Mouse (Mus musculus) small intestine, adult 2 months (tissue): ENCODE measurements around the gene 1700056E22Rik. TPM values are rescaled to one million over a fixed set of nuclear protein-coding genes. Genes with fewer than 3 reads are reported as not detected.

Experiments used
- H3K27ac ChIP-seq: fragments of 200-500 bp; 2 replicates; pipeline ENCODE4 v1.5.1; 2012; ENCODE audit warnings: low read depth, low read length, control low read depth, inconsistent platforms; ENCODE audit not compliant: insufficient read depth
- H3K27me3 ChIP-seq: fragments of 200-500 bp; 2 replicates; pipeline ENCODE4 v1.6.1; 2012; ENCODE audit warnings: mild to moderate bottlenecking, moderate library complexity, low read length, inconsistent platforms; ENCODE audit not compliant: control insufficient read depth, insufficient read depth
- H3K36me3 ChIP-seq: fragments of 200-500 bp; 2 replicates; pipeline ENCODE4 v1.6.1; 2012; ENCODE audit warnings: mild to moderate bottlenecking, low read length, control low read depth, inconsistent platforms; ENCODE audit not compliant: control insufficient read depth, insufficient read depth
- H3K4me1 ChIP-seq: fragments of 200-500 bp; 2 replicates; pipeline ENCODE4 v1.6.1; 2012; ENCODE audit warnings: low read length, inconsistent platforms, mixed read lengths; ENCODE audit not compliant: control insufficient read depth, insufficient read depth, insufficient read length
- H3K4me3 ChIP-seq: fragments of 200-500 bp; 2 replicates; pipeline ENCODE4 v1.5.1; 2012; ENCODE audit warnings: low read depth, mild to moderate bottlenecking, control low read depth, inconsistent platforms, low read length, moderate library complexity
- CTCF ChIP-seq: fragments of 200-500 bp; IDR thresholded peaks from 2 replicates; pipeline ENCODE4 v1.5.1; 2012; ENCODE audit warnings: low read depth, mild to moderate bottlenecking, control low read depth, inconsistent platforms, low read length, moderate library complexity, mixed read lengths; ENCODE audit not compliant: insufficient replicate concordance, insufficient read length; ENCODE audit errors: extremely low read depth
- POLR2A ChIP-seq: fragments of 200-500 bp; IDR thresholded peaks from 2 replicates; pipeline ENCODE4 v1.6.1; 2012; ENCODE audit warnings: low read depth, mild to moderate bottlenecking, control low read depth, inconsistent platforms, low read length, moderate library complexity
- WGBS: fragments of 180-500 bp; shearing (Covaris S2); methylation state at CpG from one replicate; pipeline ENCODE4 v1.1.7; 2018; 5-methylcytosine and 5-hydroxymethylcytosine counted together
- polyA plus RNA-seq: library from polyadenylated mRNA; depleted of rRNA; stranded (reverse); fragments of >200 nt; gene quantifications from 2 replicates; pipeline ENCODE4 v1.2.3, GENCODE M21; 2012

The 1700056E22Rik gene
- polyA plus RNA-seq, 1 experiment = 1.6 TPM

DNA sequence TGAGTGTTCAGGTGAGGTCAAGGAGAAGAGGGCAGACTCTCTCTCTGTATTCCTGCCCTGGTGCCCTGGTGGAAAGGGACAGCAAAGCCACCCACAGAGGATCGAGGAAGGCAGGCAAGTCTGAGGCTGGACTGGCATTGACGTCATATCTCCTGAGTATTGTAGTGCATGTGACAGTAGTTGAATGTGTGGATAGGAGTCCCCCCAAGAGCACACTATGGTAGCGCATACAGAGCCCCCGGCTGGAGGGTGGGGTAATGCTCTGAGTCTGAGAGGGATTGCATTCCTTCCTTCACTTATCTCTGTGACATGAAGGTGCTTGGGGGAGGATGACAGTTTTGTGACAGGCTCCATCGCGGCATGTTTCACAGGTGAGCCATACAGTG lies 14.4 kb downstream of the 1700056E22Rik start:
- no peak for TF ChIP-seq CTCF
- no peak for TF ChIP-seq POLR2A
- H3K4me1 ChIP-seq = no peaks in the 10 kb centered on the region
- WGBS = 44% methylated on average over 6 of the region's 6 CpGs
- H3K27me3 ChIP-seq = no peaks in the 10 kb centered on the region
- no peak overlapping the region for H3K27ac ChIP-seq
- H3K36me3 ChIP-seq = no peaks in the 10 kb centered on the region
- no peak overlapping the region for H3K4me3 ChIP-seq

DNA sequence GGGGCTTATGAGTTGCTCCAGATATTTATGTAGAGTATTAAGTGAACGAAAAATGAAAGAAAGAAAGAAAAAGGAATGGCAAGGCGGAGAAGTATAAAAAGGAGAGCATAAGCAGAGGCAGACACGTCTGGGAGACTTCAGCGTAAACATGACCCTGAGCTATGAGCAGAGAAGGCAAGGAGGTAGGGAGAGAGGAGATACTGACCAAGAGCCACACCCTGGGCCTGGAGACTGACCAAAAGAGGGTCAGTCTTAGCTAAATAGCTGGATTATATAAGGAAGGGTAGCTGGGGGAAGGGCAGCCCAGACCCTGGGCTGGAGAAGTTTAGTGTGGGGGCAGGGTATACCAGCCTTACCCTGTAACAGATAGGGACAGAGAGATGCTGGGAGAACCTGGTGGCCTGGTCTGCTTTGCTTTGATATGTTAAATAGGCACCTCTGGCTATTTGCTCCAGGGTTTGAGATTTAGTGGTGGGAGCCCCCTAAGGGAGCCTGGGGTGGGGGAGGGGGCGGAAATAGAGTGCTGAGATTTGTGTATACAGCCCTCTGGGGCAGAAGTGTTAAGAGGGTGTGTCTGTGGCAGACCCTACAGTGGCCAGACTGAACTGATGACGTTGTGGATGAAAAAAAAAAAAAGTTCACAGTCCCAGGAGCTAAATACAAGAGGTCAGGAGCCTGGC lies 14.9 kb downstream of the 1700056E22Rik start:
- Histone ChIP-seq H3K27me3 (no peaks in the 10 kb centered on the region), H3K27ac (no peak overlapping the region), H3K4me1 (no peaks in the 10 kb centered on the region), H3K36me3 (no peaks in the 10 kb centered on the region), H3K4me3 (no peak overlapping the region)
- TF ChIP-seq POLR2A (no peak), CTCF (no peak)
- WGBS = 61% methylated on average over 6 of the region's 6 CpGs

DNA sequence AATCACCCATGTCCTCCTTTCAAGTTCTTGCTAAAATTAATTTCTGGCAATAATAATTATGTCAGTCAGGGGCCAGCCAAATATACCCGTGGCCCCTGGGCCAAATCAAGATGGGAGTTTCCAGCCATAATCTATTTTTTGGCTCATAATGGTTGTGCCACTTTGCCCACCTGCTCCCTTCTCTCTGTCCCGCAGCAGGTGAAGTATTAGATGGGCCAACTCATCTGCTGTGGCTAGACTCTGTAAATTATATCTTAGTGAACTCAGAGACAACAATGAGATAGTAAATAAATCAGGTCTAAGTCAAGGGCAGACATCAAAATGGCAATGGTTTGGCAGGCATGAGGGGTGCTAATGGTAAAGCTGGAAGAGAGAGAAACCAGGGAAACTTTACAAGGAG lies 16.5 kb downstream of the 1700056E22Rik start:
- Histone ChIP-seq H3K27me3 (no peaks in the 10 kb centered on the region), H3K4me3 (no peak overlapping the region), H3K36me3 (no peaks in the 10 kb centered on the region), H3K4me1 (no peaks in the 10 kb centered on the region), H3K27ac (no peak overlapping the region)
- WGBS = 76% methylated on average over 2 of the region's 2 CpGs
- TF ChIP-seq CTCF (no peak), POLR2A (no peak)

DNA sequence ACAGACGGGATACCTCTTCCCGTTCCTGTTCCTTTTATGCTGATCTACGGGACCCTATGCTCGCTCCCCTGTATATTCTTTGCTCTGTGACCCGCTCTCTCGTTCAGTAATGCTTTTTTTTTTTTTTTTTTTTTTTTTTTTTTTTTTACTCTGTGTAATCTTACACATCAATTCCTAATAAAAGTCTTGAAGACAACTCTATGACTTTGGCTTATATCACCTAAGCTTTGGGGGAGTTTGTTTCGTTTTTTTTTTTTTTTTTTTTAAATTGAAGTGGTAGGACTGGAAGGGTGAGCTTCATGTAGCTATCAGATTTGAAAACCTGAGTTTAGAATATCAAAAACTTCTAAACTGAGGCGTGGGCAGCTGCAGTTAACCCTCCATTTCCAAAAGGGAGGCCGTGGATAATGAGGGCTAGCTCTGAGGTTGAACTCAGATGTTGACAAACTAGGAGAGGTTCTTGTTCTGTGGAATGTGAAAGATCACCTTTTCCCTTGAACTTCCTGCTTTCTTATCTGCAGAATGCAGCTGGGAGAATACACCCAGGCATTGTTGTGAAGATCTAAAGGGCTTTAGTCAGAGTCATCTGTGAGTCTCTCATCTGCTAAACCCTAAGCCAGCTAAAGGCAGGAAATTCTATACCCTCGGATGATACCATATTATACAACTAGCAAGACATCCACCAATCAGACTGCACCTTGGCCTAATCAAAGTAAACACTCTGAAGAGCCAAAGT lies 17.9 kb downstream of the 1700056E22Rik start:
- TF ChIP-seq POLR2A (no peak), CTCF (no peak)
- no peaks in the 10 kb centered on the region for H3K36me3 ChIP-seq
- no peak overlapping the region for H3K27ac ChIP-seq
- no peak overlapping the region for H3K4me3 ChIP-seq
- 59% methylated on average over 10 of the region's 10 CpGs for WGBS
- no peaks in the 10 kb centered on the region for H3K4me1 ChIP-seq
- H3K27me3 ChIP-seq = no peaks in the 10 kb centered on the region

DNA sequence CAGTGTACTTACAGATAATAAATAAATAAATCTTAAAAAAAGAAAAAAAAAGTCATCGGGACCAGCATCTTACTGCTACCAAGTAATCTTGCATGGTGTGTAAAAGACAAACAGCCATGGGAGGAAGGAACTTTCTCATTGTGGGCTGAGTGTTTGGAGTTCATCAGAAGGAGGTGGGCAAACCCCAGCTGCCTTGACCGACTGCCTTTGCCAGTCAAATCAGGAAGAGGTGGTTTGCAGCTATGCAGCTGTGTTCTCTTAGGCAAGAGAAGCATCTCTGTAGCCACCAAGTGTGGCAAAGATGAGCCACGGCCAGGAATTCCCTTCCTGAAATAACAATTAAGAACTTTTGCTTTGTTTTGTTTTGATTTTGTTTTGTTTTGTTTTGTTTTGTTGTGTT lies 20.0 kb downstream of the 1700056E22Rik start:
- Histone ChIP-seq H3K36me3 (no peaks in the 10 kb centered on the region), H3K27me3 (no peaks in the 10 kb centered on the region), H3K4me1 (no peaks in the 10 kb centered on the region), H3K4me3 (no peak overlapping the region), H3K27ac (no peak overlapping the region)
- 73% methylated on average over 3 of the region's 3 CpGs for WGBS
- no peak for TF ChIP-seq CTCF
- TF ChIP-seq POLR2A = no peak

DNA sequence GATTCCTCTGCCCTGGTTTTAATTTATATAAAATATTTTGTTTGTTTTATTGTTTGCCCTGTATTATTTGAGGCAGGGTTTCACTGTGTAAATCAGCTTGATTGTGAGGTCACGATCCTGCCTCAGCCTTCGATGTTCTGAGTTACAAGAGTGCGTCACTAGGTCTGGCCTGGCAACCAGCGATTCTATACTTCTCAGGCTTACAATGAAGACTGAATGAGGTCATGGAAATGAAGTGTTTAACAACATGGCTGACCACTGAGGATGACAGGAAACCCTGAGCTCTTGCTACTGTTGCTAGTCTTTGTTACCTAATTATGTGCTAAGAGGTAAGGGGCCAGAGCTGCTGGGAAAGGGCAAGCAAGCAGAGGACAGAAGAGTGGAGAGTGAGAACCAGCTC lies 21.0 kb downstream of the 1700056E22Rik start, which contains the start of gene Dusp10:
Gene Dusp10, plus strand, starts transcription at position 197 of the 400 bp plus-strand sequence.
- WGBS = 89% methylated on average over 4 of the region's 4 CpGs
- TF ChIP-seq POLR2A = no peak
- no peak for TF ChIP-seq CTCF
- Histone ChIP-seq H3K4me1 (no peaks in the 10 kb centered on the region), H3K36me3 (no peaks in the 10 kb centered on the region), H3K27ac (no peak within 1 kb of the TSS), H3K27me3 (no peaks in the 10 kb centered on the region), H3K4me3 (no peak within 1 kb of the TSS)

DNA sequence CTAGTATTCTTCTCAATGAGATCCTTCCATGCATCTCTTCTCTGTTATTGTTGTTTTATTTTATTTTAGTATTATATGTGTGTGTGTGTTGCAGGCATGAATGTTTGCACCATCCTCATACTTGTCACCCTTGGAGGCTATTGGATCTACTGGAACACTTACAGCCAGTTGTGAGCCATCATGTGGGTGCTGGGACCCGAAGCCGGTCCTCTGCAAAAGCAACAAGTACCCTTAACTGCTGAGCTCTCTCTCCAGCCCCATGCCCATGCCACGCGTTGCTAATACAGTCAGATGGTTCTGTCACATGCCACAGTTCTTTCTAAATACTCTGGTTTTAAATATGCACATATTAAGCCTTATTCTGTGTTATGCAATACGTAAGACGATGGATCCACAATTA lies 22.8 kb downstream of the 1700056E22Rik start:
- TF ChIP-seq POLR2A (no peak), CTCF (no peak)

More for the DNA sequence above, 22.8 kb downstream of the 1700056E22Rik start:
- no peak overlapping the region for H3K4me3 ChIP-seq
- H3K4me1 ChIP-seq = no peaks in the 10 kb centered on the region
- no peak overlapping the region for H3K27ac ChIP-seq
- no peaks in the 10 kb centered on the region for H3K36me3 ChIP-seq
- H3K27me3 ChIP-seq = no peaks in the 10 kb centered on the region
- WGBS = 96% methylated on average over 6 of the region's 6 CpGs
